ENCODE assay signal across 7 mouse cellular contexts in the genomic region with DNA sequence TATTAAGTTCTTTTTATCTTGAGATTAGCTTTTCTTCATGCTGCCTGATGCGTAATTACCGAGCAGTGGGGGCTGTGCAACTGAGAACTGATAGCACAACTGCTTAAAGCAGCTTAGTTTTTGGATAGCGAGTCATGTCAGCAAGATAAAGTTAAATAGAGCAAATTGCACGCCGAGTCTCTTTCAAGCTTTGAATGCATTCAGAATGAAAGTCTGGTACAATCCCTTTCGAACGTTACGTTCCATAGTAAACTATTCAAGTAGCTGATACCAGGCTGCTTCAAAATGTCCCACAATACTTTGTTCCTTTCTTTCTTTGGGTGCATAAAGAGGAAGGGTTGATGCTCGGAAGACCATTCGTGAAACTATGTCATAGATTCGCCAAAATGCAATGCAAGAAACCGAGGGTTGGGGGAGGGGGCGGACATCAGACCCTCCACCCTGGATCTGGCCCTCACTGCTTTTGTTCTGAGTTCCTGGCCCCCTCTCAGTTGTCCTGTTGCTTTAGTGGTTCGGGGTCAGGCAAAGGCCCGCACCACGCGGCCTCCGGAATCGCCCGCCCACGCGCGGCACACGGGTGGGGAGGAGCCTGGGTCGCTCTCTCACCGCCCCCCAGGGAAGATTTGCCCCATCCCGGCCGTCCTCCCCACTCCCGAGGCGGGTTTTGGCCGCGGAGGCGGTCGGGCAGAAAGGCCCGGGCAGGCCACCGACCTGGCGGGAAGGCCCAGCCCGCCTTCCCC. TPM values are rescaled to one million over a fixed set of nuclear protein-coding genes. Genes with fewer than 3 reads are reported as not detected.
DNase-seq lines count a peak whose midpoint lies in the region; ATAC-seq and TF ChIP-seq lines count a peak whose summit lies in the region.

No protein-coding gene starts in this region.

- CTCF ChIA-PET in Patski (lab: Charles Lee) = interaction anchor here (0.8 kb wide), 1 partner anchor 15 kb away, joined by 3 read pairs; no protein-coding TSS in a partner anchor

- no peak for DNase-seq in Patski (ENCODE audit: low read depth, low spot score)
- DNase-seq in embryo, embryonic 10.5 days (ENCODE audit: low spot score) = peak; percentile 76
- DNase-seq in gastrocnemius, postnatal 4 days (ENCODE audit: low spot score in 2 of 2) = peak; percentile 46 to 56
- peak; percentile 67 for DNase-seq in kidney, postnatal 10 days
- DNase-seq in lung, postnatal 10 days = peak; percentile 54
- DNase-seq in retina, postnatal 7 days (ENCODE audit: low read depth, low spot score) = peak; percentile 19

- in situ Hi-C loops in Patski (cut with MboI; ENCODE audit: low pct_unique_long_range_greater_than_20kb) = no loop called here

- TF ChIP-seq CTCF in Patski (IDR thresholded peaks at IDR 0.05) = no peak

- peak; percentile 37 for ATAC-seq in CD4-positive, CD25-positive, alpha-beta regulatory T cell, adult 4 months
- ATAC-seq in Patski = peak; percentile 17

- H3K27me3 ChIP-seq in Patski = no peaks in the 10 kb centered on the region

- POLR2A ChIA-PET in Patski (lab: Charles Lee) = interaction anchor here (0.7 to 1.1 kb wide), 2 partner anchors 195 to 897 kb away, joined by 4 to 7 read pairs; no protein-coding TSS in a partner anchor

RNA-seq across cellular contexts. Expression of a gene that starts 0.5 kb away (rescaled TPM):
- 10 to 100 TPM; 93.7 to 95.4 TPM for polyA plus RNA-seq in CD4-positive, CD25-positive, alpha-beta regulatory T cell, adult 4 months (2017; shearing (Covaris generic))
- 106 TPM for polyA plus RNA-seq in Patski (2021)
- total RNA-seq in gastrocnemius, postnatal 4 days (2021) = 10 to 100 TPM; 46.0 to 48.5 TPM

RNA-seq across cellular contexts. Expression of a gene that starts 1.0 kb away (rescaled TPM):
- polyA plus RNA-seq in CD4-positive, CD25-positive, alpha-beta regulatory T cell, adult 4 months (2017; shearing (Covaris generic)) = 10 to 100 TPM; 13.3 to 18.2 TPM
- 14.2 TPM for polyA plus RNA-seq in Patski (2021)
- total RNA-seq in gastrocnemius, postnatal 4 days (2021) = 10 to 100 TPM; 14.7 to 18.3 TPM
